Mouse (Mus musculus) limb, embryonic 11.5 days (tissue): ENCODE measurements around the gene Gldc. TPM values are rescaled to one million over a fixed set of nuclear protein-coding genes. Genes with fewer than 3 reads are reported as not detected.
"Not testable (repeated sequence)": the region's sequence is repeated elsewhere in the genome, so short reads cannot be mapped to it uniquely, and the experiment has no call there.

Experiments used
- ATAC-seq: fragments of 200-750 bp; cut with Nextera tagmentation; 2 replicates; pipeline ENCODE4 v1.8.0; 2017; ENCODE audit warnings: low read depth; ENCODE audit not compliant: insufficient number of reproducible peaks, low FRiP score, low TSS enrichment
- DNase-seq: peaks from one replicate; pipeline ENCODE4 v3.0.0-alpha.2; 2015; ENCODE audit warnings: low spot score
- H3K27ac ChIP-seq: fragments of 300-500 bp; sonication (generic); replicated peaks from 2 replicates; pipeline ENCODE4 v1.5.1; 2014; ENCODE audit warnings: low read depth, mild to moderate bottlenecking, low read length
- H3K27me3 ChIP-seq: fragments of 300-500 bp; sonication (generic); 2 replicates; pipeline ENCODE4 v1.6.1; 2014; ENCODE audit warnings: mild to moderate bottlenecking, low read length, mixed read lengths; ENCODE audit not compliant: control insufficient read depth, insufficient read depth
- H3K36me3 ChIP-seq: fragments of 300-500 bp; sonication (generic); 2 replicates; pipeline ENCODE4 v1.6.1; 2014; ENCODE audit warnings: mild to moderate bottlenecking, low read length, moderate library complexity, mixed read lengths; ENCODE audit not compliant: control insufficient read depth, insufficient read depth
- H3K4me1 ChIP-seq: fragments of 300-500 bp; sonication (generic); 2 replicates; pipeline ENCODE4 v1.6.1; 2014; ENCODE audit warnings: low read length, mixed read lengths; ENCODE audit not compliant: control insufficient read depth, insufficient read depth
- H3K4me2 ChIP-seq: fragments of 300-500 bp; sonication (generic); 2 replicates; pipeline ENCODE4 v1.6.1; 2014; ENCODE audit warnings: low read depth, mild to moderate bottlenecking, moderate library complexity; ENCODE audit not compliant: severe bottlenecking
- H3K4me3 ChIP-seq: fragments of 300-500 bp; sonication (generic); 2 replicates; pipeline ENCODE4 v1.5.1; 2014; ENCODE audit warnings: low read depth, low read length
- H3K9ac ChIP-seq: fragments of 300-500 bp; sonication (generic); 2 replicates; pipeline ENCODE4 v1.6.1; 2014; ENCODE audit warnings: mild to moderate bottlenecking, low read length
- H3K9me3 ChIP-seq: fragments of 300-500 bp; sonication (generic); 2 replicates; pipeline ENCODE4 v1.6.1; 2016; ENCODE audit warnings: low read length; ENCODE audit not compliant: control insufficient read depth
- WGBS: fragments of 180-500 bp; shearing (Covaris S2); extraction: QIAGEN DNeasy Blood & Tissue Kit; methylation state at CpG from one replicate; pipeline ENCODE4 v1.1.7; 2014; 5-methylcytosine and 5-hydroxymethylcytosine counted together
- polyA plus RNA-seq: library from polyadenylated mRNA; unstranded; fragments of >200 nt; fragmentation: Nextera tagmentation; extraction: Ambion mirVana; gene quantifications from 2 replicates; pipeline ENCODE4 v1.2.1, GENCODE M21; 2014

The Gldc gene
- polyA plus RNA-seq = 8.3 and 9.2 TPM in 2 replicates

DNA sequence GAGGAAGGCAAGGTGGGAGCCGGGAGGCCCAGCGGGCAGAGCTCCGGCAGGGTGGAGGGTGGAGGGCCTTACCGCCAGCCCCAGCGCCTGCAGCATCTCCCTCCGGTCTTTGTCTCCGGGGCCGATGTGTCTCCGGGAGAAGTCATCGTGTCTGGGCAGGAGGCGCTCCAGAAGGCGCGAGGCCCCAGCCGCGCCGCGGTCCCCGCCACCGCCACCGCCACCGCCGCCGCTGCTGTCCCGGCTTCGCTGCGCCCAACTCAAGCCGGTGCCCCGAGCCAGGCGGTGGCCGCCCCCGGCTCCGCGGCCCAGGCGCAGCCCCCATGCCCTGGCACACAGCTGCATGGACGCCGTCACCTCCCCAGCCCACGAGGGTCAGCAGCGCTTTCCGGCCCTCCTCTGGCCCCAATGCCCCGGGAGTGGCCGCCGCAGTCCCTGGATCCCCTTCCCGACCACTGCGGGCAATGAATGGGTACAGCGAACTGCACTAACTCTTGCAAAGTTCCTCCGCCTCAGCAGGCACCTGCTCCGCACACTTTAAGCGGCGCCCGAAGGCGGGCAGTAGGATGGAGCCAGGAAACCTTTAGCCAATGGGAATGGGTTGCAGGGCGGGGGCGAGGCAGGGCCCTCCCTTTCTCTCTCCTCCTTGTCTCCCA is at the start of gene Gldc:
Gldc (minus strand) TSS at position 511 of the 653 bp plus-strand sequence.
- ATAC-seq = peak; percentile 93
- DNase-seq = peak; percentile 83
- Histone ChIP-seq H3K4me1 (no peaks in the 10 kb centered on the region), H3K4me3 (peak within 1 kb of the TSS; percentile 57), H3K36me3 (no peaks in the 10 kb centered on the region), H3K4me2 (peak within 1 kb of the TSS; percentile 98), H3K9ac (peak within 1 kb of the TSS; percentile 53), H3K9me3 (no peaks in the 10 kb centered on the region), H3K27ac (no peak within 1 kb of the TSS), H3K27me3 (no peaks in the 10 kb centered on the region; the same call in 1 of the 2 replicates)
- WGBS = under 1% methylated on average over 39 of the region's 53 CpGs

DNA sequence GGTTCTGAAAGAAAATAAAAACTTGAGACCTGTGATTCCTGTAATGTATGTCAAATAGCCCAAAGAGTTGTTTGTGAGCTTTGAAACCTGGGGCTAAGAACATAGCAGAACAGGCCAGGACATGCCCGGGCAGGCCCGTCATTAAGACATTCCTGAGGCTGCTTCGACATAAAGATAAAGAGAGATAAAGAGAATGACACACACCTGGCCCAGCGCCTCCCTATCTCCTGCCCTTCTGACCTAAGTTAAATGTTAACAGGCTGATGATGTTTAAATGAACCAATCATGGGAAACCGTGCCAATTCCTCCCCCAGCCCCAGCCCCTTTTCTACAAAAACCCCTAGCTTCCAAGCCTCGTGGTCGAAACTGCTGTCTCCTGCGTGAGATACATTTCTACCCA is 47.4 kb upstream of the Gldc start:
- DNase-seq, H3K9me3 ChIP-seq, H3K4me1 ChIP-seq, H3K27ac ChIP-seq, H3K27me3 ChIP-seq, H3K9ac ChIP-seq, ATAC-seq, H3K4me3 ChIP-seq, H3K4me2 ChIP-seq, H3K36me3 ChIP-seq: not testable (repeated sequence)
- 70% methylated on average over 8 of the region's 8 CpGs for WGBS

DNA sequence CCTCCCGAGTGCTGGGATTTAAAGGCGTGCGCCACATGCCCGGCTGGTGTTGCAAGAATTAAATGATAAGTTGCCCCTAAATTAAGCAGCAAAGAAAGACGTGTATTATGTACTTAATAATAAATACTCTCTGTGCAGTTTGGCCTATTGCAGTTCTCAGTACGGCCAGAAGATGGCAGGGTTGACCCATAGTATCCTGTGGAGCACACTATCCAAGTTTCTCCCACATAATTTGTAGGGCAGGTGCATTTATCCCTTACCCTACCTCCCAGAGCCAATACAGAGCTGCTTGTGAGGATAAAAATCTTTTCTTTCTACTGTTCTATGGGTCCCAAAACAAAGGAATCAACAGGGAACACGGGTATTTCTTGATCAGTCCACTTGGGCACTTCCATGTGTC is 42.1 kb upstream of the Gldc start:
- Histone ChIP-seq H3K9ac (no peak overlapping the region), H3K4me1 (no peaks in the 10 kb centered on the region), H3K27me3 (no peaks in the 10 kb centered on the region), H3K27ac (no peak overlapping the region), H3K4me3 (no peak overlapping the region), H3K4me2 (no peak overlapping the region), H3K36me3 (no peaks in the 10 kb centered on the region), H3K9me3 (no peaks in the 10 kb centered on the region)
- ATAC-seq (no peak), DNase-seq (peak; percentile 86)
- 30% methylated on average over 7 of the region's 7 CpGs for WGBS

DNA sequence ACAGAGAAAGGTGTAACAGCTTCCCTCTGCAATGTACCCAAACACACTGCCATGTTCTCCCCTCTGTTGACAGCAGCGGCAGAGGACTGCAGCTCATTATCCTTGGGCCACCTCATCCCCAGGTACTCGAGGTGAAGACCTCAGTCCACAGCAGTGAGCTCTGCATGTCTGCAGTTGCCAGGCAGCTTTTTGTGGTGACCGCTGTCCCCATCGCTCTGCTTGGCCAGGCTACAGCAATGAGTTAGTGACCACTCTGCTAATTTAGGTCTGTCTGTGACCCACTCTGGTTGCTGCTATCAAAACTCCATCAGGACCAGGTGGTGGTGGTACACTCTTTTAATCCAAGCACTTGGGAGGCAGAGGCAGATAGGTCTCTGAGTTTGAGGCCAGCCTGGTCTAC is 41.0 kb upstream of the Gldc start:
- Histone ChIP-seq H3K9ac (no peak overlapping the region), H3K27me3 (no peaks in the 10 kb centered on the region), H3K4me3 (no peak overlapping the region), H3K9me3 (no peaks in the 10 kb centered on the region), H3K4me2 (no peak overlapping the region), H3K27ac (no peak overlapping the region), H3K36me3 (no peaks in the 10 kb centered on the region), H3K4me1 (no peaks in the 10 kb centered on the region)
- WGBS = 76% methylated on average over 4 of the region's 4 CpGs
- ATAC-seq = no peak
- no peak for DNase-seq

DNA sequence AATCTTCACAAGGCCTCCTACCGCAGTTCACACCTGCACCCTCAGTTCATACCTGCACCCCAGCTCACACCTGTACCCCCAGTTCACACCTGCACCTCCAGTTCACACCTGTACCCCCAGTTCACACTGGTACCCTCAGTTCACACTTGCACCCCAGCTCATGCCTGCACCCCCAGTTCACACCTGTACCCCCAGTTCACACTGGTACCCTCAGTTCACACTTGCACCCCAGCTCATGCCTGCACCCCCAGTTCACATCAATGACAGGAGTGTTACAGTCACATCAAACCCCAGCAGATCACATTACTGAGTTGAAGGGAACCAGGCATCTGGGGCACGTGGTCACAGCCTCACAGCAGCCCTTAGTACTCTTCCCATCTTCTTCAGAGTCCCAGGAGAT is 40.5 kb upstream of the Gldc start:
- H3K4me3 ChIP-seq, H3K27ac ChIP-seq, H3K9me3 ChIP-seq, H3K27me3 ChIP-seq, H3K4me1 ChIP-seq, DNase-seq, H3K9ac ChIP-seq, H3K4me2 ChIP-seq, ATAC-seq, H3K36me3 ChIP-seq: not testable (repeated sequence)
- WGBS = 65% methylated on average over 2 of the region's 2 CpGs

DNA sequence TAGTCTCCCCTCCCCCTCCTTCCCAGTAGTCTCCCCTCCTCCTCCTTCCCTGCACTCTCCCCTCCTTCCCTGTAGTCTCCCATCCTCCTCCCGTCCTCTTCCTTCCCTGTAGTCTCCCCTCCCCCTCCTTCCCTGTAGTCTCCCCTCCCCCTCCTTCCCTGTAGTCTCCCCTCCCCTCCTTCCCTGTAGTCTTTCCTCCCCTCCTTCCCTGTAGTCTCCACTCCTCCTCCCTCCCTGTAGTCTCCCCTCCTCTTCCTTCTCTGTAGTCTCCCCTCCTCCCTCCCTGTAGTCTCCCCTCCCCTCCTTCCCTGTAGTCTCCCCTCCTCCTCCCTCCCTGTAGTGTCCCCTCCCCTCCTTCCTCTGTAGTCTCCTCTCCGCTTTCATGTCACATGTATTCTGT is 38.8 kb upstream of the Gldc start:
- ATAC-seq (no peak), DNase-seq (no peak)
- no peak overlapping the region for H3K9ac ChIP-seq
- no peaks in the 10 kb centered on the region for H3K4me1 ChIP-seq
- no peak overlapping the region for H3K4me2 ChIP-seq
- H3K36me3 ChIP-seq = no peaks in the 10 kb centered on the region
- no peak overlapping the region for H3K4me3 ChIP-seq
- H3K27ac ChIP-seq = no peak overlapping the region
- WGBS = 27% methylated on average over 2 of the region's 2 CpGs
- no peaks in the 10 kb centered on the region for H3K27me3 ChIP-seq
- no peaks in the 10 kb centered on the region for H3K9me3 ChIP-seq

DNA sequence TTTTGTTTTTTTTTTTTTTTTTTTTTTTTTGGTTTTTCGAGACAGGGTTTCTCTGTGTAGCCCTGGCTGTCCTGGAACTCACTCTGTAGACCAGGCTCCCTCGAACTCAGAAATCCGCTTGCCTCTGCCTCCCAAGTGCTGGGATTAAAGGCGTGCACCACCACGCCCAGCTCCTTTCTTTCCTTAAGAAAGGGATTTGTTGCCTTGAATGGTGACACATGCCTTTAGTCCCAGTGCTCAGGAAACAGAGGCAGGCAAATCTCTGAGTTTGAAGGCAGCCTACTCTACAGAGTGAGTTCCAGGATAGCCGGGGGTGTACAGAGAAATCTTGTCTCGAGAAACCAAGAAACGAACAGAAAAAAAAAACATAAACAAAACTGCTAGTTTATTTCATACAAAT is 33.8 kb upstream of the Gldc start:
- not testable (repeated sequence) for H3K27ac ChIP-seq, H3K4me3 ChIP-seq, H3K4me1 ChIP-seq, H3K4me2 ChIP-seq, H3K36me3 ChIP-seq, H3K27me3 ChIP-seq, H3K9me3 ChIP-seq, DNase-seq, H3K9ac ChIP-seq, ATAC-seq
- 93% methylated on average over 7 of the region's 8 CpGs for WGBS

DNA sequence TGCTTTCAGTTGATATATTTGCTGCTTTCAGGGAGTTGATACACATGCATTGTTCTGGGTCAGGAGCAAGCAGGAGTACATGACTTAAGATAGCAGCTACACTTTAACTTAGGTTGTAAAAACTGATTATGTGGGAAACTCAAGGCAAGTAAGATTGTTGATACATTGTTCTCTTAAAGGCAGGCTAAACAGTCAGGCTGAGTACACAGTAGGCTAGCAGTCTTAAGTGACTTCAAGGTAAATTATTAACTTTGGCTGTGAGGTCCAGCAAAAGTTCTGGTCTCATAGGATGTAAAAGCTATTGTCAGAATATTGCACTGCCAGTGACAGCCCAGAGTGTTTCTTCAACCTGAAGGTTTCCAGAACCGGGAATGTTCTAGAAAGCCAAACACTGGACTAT is 31.8 kb upstream of the Gldc start:
- no peaks in the 10 kb centered on the region for H3K36me3 ChIP-seq
- no peak for ATAC-seq
- H3K27me3 ChIP-seq = no peaks in the 10 kb centered on the region

DNA sequence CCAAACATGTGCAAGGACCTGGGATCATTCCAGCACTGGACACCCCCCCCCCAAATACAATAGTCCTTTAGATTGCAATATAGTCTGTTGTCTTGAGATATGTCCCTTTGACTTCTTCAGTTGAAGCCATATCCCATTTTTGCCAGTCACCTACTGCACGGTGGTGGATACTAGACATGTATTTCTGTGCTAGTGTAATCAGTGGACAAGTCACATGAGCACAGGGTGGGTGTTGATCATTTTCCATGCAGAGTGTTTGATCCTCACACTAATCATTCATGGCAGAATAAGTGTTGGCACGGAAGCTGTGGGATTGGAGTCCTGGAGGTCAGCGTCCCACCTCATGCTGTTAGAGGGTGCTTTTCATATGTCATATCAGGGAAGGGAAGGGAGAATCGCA is 30.6 kb upstream of the Gldc start:
- no peak for ATAC-seq
- Histone ChIP-seq H3K4me2 (no peak overlapping the region), H3K4me3 (no peak overlapping the region), H3K4me1 (no peaks in the 10 kb centered on the region), H3K9me3 (no peaks in the 10 kb centered on the region), H3K9ac (no peak overlapping the region), H3K36me3 (no peaks in the 10 kb centered on the region), H3K27ac (no peak overlapping the region), H3K27me3 (no peaks in the 10 kb centered on the region)
- 83% methylated on average over 4 of the region's 4 CpGs for whole genome bisulfite sequencing
- no peak for DNase-seq

More for the DNA sequence above, 31.8 kb upstream of the Gldc start:
- Histone ChIP-seq H3K9ac (no peak overlapping the region), H3K9me3 (no peaks in the 10 kb centered on the region), H3K4me3 (no peak overlapping the region), H3K4me2 (no peak overlapping the region), H3K27ac (no peak overlapping the region), H3K4me1 (no peaks in the 10 kb centered on the region)
- WGBS = 92% methylated on average over 1 of the region's 1 CpGs
- no peak for DNase-seq
